Mouse (Mus musculus) ovary, adult 10 weeks (tissue): ENCODE measurements around the gene Tas2r140. TPM values are rescaled to one million over a fixed set of nuclear protein-coding genes. Genes with fewer than 3 reads are reported as not detected.

Source experiments
- polyA plus RNA-seq: library from polyadenylated mRNA; stranded (reverse); fragments of 350-450 nt; fragmentation: Illumina TruSeq; extraction: RNeasy Lipid Tissue Mini Kit (QIAGEN cat#74804); gene quantifications from one replicate; pipeline ENCODE4 v1.2.3, GENCODE M21; 2014

Gene Tas2r140
- not detected for polyA plus RNA-seq

GRCm38 (mm10) chr6:133055716-133056115, at the start of gene Tas2r140:
Tas2r140 (minus strand) TSS chr6:133055816.

GRCm38 (mm10) chr6:133104609-133104921, 48.9 kb upstream of the Tas2r140 start, which contains the start of gene Smim10l1:
Smim10l1 (plus strand) TSS chr6:133104909.

DNA sequence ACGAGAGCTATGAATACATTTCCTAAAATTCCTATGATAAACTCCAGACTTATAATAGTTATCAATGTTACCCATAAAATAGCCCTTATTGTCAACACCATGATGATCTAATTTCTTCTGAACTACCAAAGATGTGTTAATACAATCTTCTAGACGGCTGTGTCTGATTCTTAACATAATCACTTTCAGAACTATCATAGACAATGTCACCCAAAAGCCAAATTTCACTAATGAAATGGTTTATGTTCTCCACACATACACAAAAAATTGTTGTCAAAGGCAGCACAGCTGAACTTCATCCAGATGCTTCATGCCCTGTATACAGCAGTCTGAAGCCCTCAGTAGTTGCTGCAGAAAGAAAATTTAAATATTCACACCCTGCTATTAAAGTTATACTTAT, 18.6 kb downstream of the Tas2r140 start, which contains the start of gene Tas2r103:
Gene Tas2r103, minus strand, starts transcription at position 101 of the 400 bp plus-strand sequence.

Other genes starting within 250 kb of the Tas2r140 start
- gene Tas2r123, start 208.7 kb downstream of the Tas2r140 start, polyA plus RNA-seq, result not detected
- gene Tas2r116, start 200.4 kb downstream of the Tas2r140 start, polyA plus RNA-seq, result not detected
- not detected for gene Tas2r110, start 187.8 kb downstream of the Tas2r140 start, polyA plus RNA-seq
- gene Tas2r113, start 162.8 kb downstream of the Tas2r140 start, polyA plus RNA-seq, result not detected
- gene Tas2r125, start 146.2 kb downstream of the Tas2r140 start, polyA plus RNA-seq, result not detected
- gene Tas2r129, start 104.7 kb downstream of the Tas2r140 start, polyA plus RNA-seq, result not detected
- gene Tas2r131, start 97.9 kb downstream of the Tas2r140 start, polyA plus RNA-seq, result not detected
- not detected for gene Tas2r109, start 74.9 kb downstream of the Tas2r140 start, polyA plus RNA-seq
- not detected for gene Tas2r103, start 18.7 kb downstream of the Tas2r140 start, polyA plus RNA-seq
- gene Smim10l1, start 49.1 kb upstream of the Tas2r140 start, polyA plus RNA-seq, result 315 TPM
- gene 5530400C23Rik, start 236.4 kb upstream of the Tas2r140 start, polyA plus RNA-seq, result not detected